Mouse (Mus musculus) monocyte, adult 5-6 weeks (primary cell): ENCODE measurements at regions not wholly inside any gene's neighbourhood (a gene's known extent, or its start where the extent isn't known, plus 50 kb on each side); places are given as distances from the start of the nearest gene placed in this dataset.
A peak's percentile ranks its signal among the peaks of the same experiment; 100 is the strongest.

ENCODE experiments used
- ATAC-seq: fragments of 153-309, 156-312 bp; replicated peaks from 2 replicates; pipeline ENCODE4 v1.8.0; 2017; ENCODE audit warnings: mild to moderate bottlenecking; ENCODE audit not compliant: low TSS enrichment, insufficient number of reproducible peaks, severe bottlenecking, poor library complexity, low FRiP score

GRCm38 (mm10) chr5:46006228-46006627 is 148.8 kb upstream of the Lcorl start:
- ATAC-seq: no peak

GRCm38 (mm10) chr5:46005631-46006030 is 148.2 kb upstream of the Lcorl start:
- no peak for ATAC-seq

GRCm38 (mm10) chr5:46002011-46002410 is 144.6 kb upstream of the Lcorl start:
- no peak for ATAC-seq

- ATAC-seq: no peak
Observed at GRCm38 (mm10) chr5:45957766-45958165, 100.4 kb upstream of the Lcorl start.

GRCm38 (mm10) chr5:45943970-45944369 is 86.6 kb upstream of the Lcorl start:
- ATAC-seq: no peak

- ATAC-seq: no peak
Observed at GRCm38 (mm10) chr5:45932970-45933369, 75.6 kb upstream of the Lcorl start.

- ATAC-seq: no peak
Observed at GRCm38 (mm10) chr5:45931252-45931651, 73.8 kb upstream of the Lcorl start.

GRCm38 (mm10) chr5:45925879-45926410 is 68.5 kb upstream of the Lcorl start:
- peak; percentile 35; the same call in 1 of the 2 replicates for ATAC-seq

- ATAC-seq: no peak
Observed at GRCm38 (mm10) chr5:45923907-45924594, 66.6 kb upstream of the Lcorl start.
